In genomic region chr11:80164224-80164623, GRCm38 (mm10) we compare ENCODE assay signal across 22 mouse cellular contexts. TPM values are rescaled to one million over a fixed set of nuclear protein-coding genes. Genes with fewer than 3 reads are reported as not detected.
DNase-seq lines count a peak whose midpoint lies in the region; ATAC-seq and TF ChIP-seq lines count a peak whose summit lies in the region.
"Had no signal": no experiment of that assay in that cellular context is flagged by ENCODE, and none has a peak within 500 bp of the region (broad histone marks: within the 10 kb centered on the region; RNA-seq: fewer than 3 reads in every experiment).

No protein-coding gene starts in this region.

- TF ChIP-seq POLR2A in cerebellum, adult 2 months (IDR thresholded peaks at IDR 0.05; ENCODE audit: borderline replicate concordance, insufficient read depth, low read length) = no peak

- ATAC-seq in kidney, embryonic 14.5 days (ENCODE audit: low FRiP score, low TSS enrichment) = no peak
- ATAC-seq in kidney, embryonic 16.5 days (ENCODE audit: low FRiP score, low TSS enrichment) = peak; percentile 78; the same call in 1 of the 2 replicates
- ATAC-seq: activated CD4-positive, CD25-positive, alpha-beta regulatory T cell, adult 4 months; forebrain, embryonic 15.5 days; Patski had no signal

- H3K79me2 ChIP-seq in macrophage (ENCODE audit: inconsistent target) = peaks cover 71% of the 10 kb centered on the region; the same call in 1 of the 2 replicates

- DNase-seq in kidney, adult 18-20 months = peak; percentile 58
- peak; percentile 72 to 78 for DNase-seq in kidney, adult 8-10 months
- DNase-seq in right cerebral cortex, postnatal 14 days = no peak
- no peak for DNase-seq in cerebellum, adult 2 months
- DNase-seq: adrenal gland, postnatal 14 days; cerebellum, adult 18-20 months; cerebellum, postnatal 10 days; embryo, embryonic 11 days; gastrocnemius, postnatal 36 days; heart, adult 18-20 months; heart, postnatal 14 days had no signal

- H3K27me3 ChIP-seq in kidney, embryonic 14.5 days (ENCODE audit: control insufficient read depth, insufficient read depth, low read length) = no peaks in the 10 kb centered on the region
- H3K27me3 ChIP-seq in kidney, embryonic 16.5 days (ENCODE audit: insufficient read depth, low read length) = no peaks in the 10 kb centered on the region
- H3K27me3 ChIP-seq in cerebellum, adult 2 months (ENCODE audit: control insufficient read depth, insufficient read depth, low read length) = no peaks in the 10 kb centered on the region
- H3K27me3 ChIP-seq: CH12.LX; embryonic facial prominence, embryonic 12.5 days; forebrain, embryonic 15.5 days; hindbrain, embryonic 13.5 days; Patski had no signal

- H3K27ac ChIP-seq in kidney, embryonic 14.5 days (ENCODE audit: low read depth, low read length) = no peak overlapping the region
- 0 out of 2 replicates have a peak overlapping the region, but pooled peaks have one; percentile 25 for H3K27ac ChIP-seq in kidney, embryonic 16.5 days (ENCODE audit: low read length)
- H3K27ac ChIP-seq in macrophage = peak overlapping the region; percentile 54
- H3K27ac ChIP-seq in cerebellum, adult 2 months (ENCODE audit: insufficient read depth, low read length) = no peak overlapping the region
- H3K27ac ChIP-seq: embryonic facial prominence, embryonic 12.5 days; forebrain, embryonic 15.5 days; heart, embryonic 10.5 days; hindbrain, embryonic 13.5 days had no signal

- no peak overlapping the region for H3K9ac ChIP-seq in kidney, embryonic 14.5 days (ENCODE audit: low read depth, low read length)
- H3K9ac ChIP-seq in kidney, embryonic 16.5 days (replicated peaks; ENCODE audit: low read length) = no peak overlapping the region
- H3K9ac ChIP-seq: embryonic facial prominence, embryonic 12.5 days; forebrain, embryonic 15.5 days; hindbrain, embryonic 13.5 days had no signal

- H3K4me2 ChIP-seq in kidney, embryonic 14.5 days (replicated peaks; ENCODE audit: low read depth, low read length) = no peak overlapping the region
- H3K4me2 ChIP-seq in kidney, embryonic 16.5 days (replicated peaks; ENCODE audit: low read depth, low read length) = no peak overlapping the region
- H3K4me2 ChIP-seq: embryonic facial prominence, embryonic 12.5 days; forebrain, embryonic 15.5 days; hindbrain, embryonic 13.5 days had no signal

- H3K36me3 ChIP-seq in kidney, embryonic 14.5 days (ENCODE audit: control insufficient read depth, insufficient read depth, low read length) = no peaks in the 10 kb centered on the region
- no peaks in the 10 kb centered on the region for H3K36me3 ChIP-seq in kidney, embryonic 16.5 days (ENCODE audit: insufficient read depth, low read length)
- H3K36me3 ChIP-seq in macrophage (ENCODE audit: inconsistent target) = peaks cover 66% of the 10 kb centered on the region
- H3K36me3 ChIP-seq: embryonic facial prominence, embryonic 12.5 days; forebrain, embryonic 15.5 days; heart, embryonic 10.5 days; hindbrain, embryonic 13.5 days had no signal

- WGBS in kidney, embryonic 14.5 days = 34% methylated on average over 2 of the region's 2 CpGs
- 40% methylated on average over 2 of the region's 2 CpGs for WGBS in kidney, embryonic 16.5 days
- 100% methylated on average over 2 of the region's 2 CpGs for WGBS in macrophage (ENCODE audit: missing documents)
- WGBS in cerebellum, adult 2 months = 27% methylated on average over 2 of the region's 2 CpGs

- H3K4me3 ChIP-seq in kidney, embryonic 14.5 days (ENCODE audit: low read length) = no peak overlapping the region
- no peak overlapping the region for H3K4me3 ChIP-seq in kidney, embryonic 16.5 days (ENCODE audit: low read length)
- H3K4me3 ChIP-seq in macrophage (ENCODE audit: inconsistent target) = no peak overlapping the region
- no peak overlapping the region for H3K4me3 ChIP-seq in cerebellum, adult 2 months (replicated peaks; ENCODE audit: insufficient read depth, low read depth, low read length)
- H3K4me3 ChIP-seq: embryonic facial prominence, embryonic 12.5 days; forebrain, embryonic 15.5 days; heart, embryonic 10.5 days; hindbrain, embryonic 13.5 days had no signal

- TF ChIP-seq CTCF in cerebellum, adult 2 months (IDR thresholded peaks at IDR 0.05; ENCODE audit: borderline replicate concordance, insufficient read depth, low read depth, low read length) = no peak

- H3K4me1 ChIP-seq in kidney, embryonic 14.5 days (ENCODE audit: control insufficient read depth, insufficient read depth, low read length) = no peaks in the 10 kb centered on the region
- H3K4me1 ChIP-seq in kidney, embryonic 16.5 days (ENCODE audit: insufficient read depth, low read length) = peaks cover 7% of the 10 kb centered on the region
- no peaks in the 10 kb centered on the region for H3K4me1 ChIP-seq in cerebellum, adult 2 months (ENCODE audit: control insufficient read depth, insufficient read depth, low read length)
- H3K4me1 ChIP-seq: embryonic facial prominence, embryonic 12.5 days; forebrain, embryonic 15.5 days; heart, embryonic 10.5 days; hindbrain, embryonic 13.5 days had no signal

- H3K9me3 ChIP-seq in kidney, embryonic 14.5 days (ENCODE audit: control insufficient read depth, low read length) = no peaks in the 10 kb centered on the region
- no peaks in the 10 kb centered on the region for H3K9me3 ChIP-seq in kidney, embryonic 16.5 days (ENCODE audit: low read length)
- H3K9me3 ChIP-seq: embryonic facial prominence, embryonic 12.5 days; forebrain, embryonic 15.5 days; heart, embryonic 10.5 days; hindbrain, embryonic 13.5 days had no signal

RNA-seq across cellular contexts. Expression of gene Adap2, which starts 10.3 kb away (rescaled TPM):
- polyA plus RNA-seq in kidney, embryonic 14.5 days (2014; fragmentation: Nextera tagmentation; extraction: Ambion mirVana) = 1.3 and 2.1 TPM in 2 replicates
- polyA plus RNA-seq in kidney, embryonic 16.5 days (2015; fragmentation: Nextera tagmentation; extraction: Ambion mirVana) = 3.1 and 3.6 TPM in 2 replicates
- 100 to 1,000 TPM; 119 to 715 (median 357) TPM for total RNA-seq in macrophage (2018; cell fraction: chromatin; rRNA removed)
- total RNA-seq in macrophage (2018; cell fraction: cytosol; rRNA removed) = 100 to 1,000 TPM in 19 of 26 experiments, 10 to 100 TPM in 7; 65.8 to 202 (median 108) TPM
- 100 to 1,000 TPM in 24 of 26 experiments, 10 to 100 TPM in 2; 94.4 to 583 (median 247) TPM for total RNA-seq in macrophage (2018; cell fraction: nucleus; rRNA removed)
- polyA plus RNA-seq in macrophage (2018) = 54.5 to 101 TPM (median 85.2 TPM) in 3 replicates
- polyA plus RNA-seq in cerebellum, adult 2 months (2012; rRNA removed) = 3.7 and 4.1 TPM in 2 replicates
- total RNA-seq: CH12.LX; hematopoietic stem cell, adult 5-6 weeks had no signal

RNA-seq across cellular contexts. Expression of gene Rnf135, which starts 19.4 kb away (rescaled TPM):
- polyA plus RNA-seq in kidney, embryonic 14.5 days (2014; fragmentation: Nextera tagmentation; extraction: Ambion mirVana) = 6.4 and 8.0 TPM in 2 replicates
- 12.9 and 14.0 TPM in 2 replicates for polyA plus RNA-seq in kidney, embryonic 16.5 days (2015; fragmentation: Nextera tagmentation; extraction: Ambion mirVana)
- 10 to 100 TPM; 17.2 to 69.8 (median 48.8) TPM for total RNA-seq in macrophage (2018; cell fraction: chromatin; rRNA removed)
- total RNA-seq in macrophage (2018; cell fraction: cytosol; rRNA removed) = 10 to 100 TPM; 15.5 to 57.5 (median 30.7) TPM
- 10 to 100 TPM; 23.7 to 88.1 (median 50.5) TPM for total RNA-seq in macrophage (2018; cell fraction: nucleus; rRNA removed)
- 8.8 to 30.5 TPM (median 15.2 TPM) in 3 replicates for polyA plus RNA-seq in macrophage (2018)
- polyA plus RNA-seq in cerebellum, adult 2 months (2012; rRNA removed) = 5.6 and 6.1 TPM in 2 replicates

RNA-seq across cellular contexts. Expression of gene Tefm, which starts 22.2 kb away (rescaled TPM):
- polyA plus RNA-seq in kidney, embryonic 14.5 days (2014; fragmentation: Nextera tagmentation; extraction: Ambion mirVana) = 33.5 and 36.5 TPM in 2 replicates
- polyA plus RNA-seq in kidney, embryonic 16.5 days (2015; fragmentation: Nextera tagmentation; extraction: Ambion mirVana) = 35.0 and 39.0 TPM in 2 replicates
- 10 to 100 TPM in 5 of 26 experiments, 1 to 10 TPM in 21; 1.0 to 12.9 (median 5.6) TPM for total RNA-seq in macrophage (2018; cell fraction: chromatin; rRNA removed)
- total RNA-seq in macrophage (2018; cell fraction: cytosol; rRNA removed) = 10 to 100 TPM in 18 of 26 experiments, 1 to 10 TPM in 8; 4.6 to 15.5 (median 10.5) TPM
- total RNA-seq in macrophage (2018; cell fraction: nucleus; rRNA removed) = 10 to 100 TPM in 10 of 26 experiments, 1 to 10 TPM in 16; 1.6 to 17.8 (median 8.9) TPM
- polyA plus RNA-seq in macrophage (2018) = 7.9 to 16.0 TPM (median 9.1 TPM) in 3 replicates
- polyA plus RNA-seq in cerebellum, adult 2 months (2012; rRNA removed) = 8.1 and 9.8 TPM in 2 replicates

RNA-seq across cellular contexts. Expression of gene Rhot1, which starts 44.6 kb away (rescaled TPM):
- polyA plus RNA-seq in kidney, embryonic 14.5 days (2014; fragmentation: Nextera tagmentation; extraction: Ambion mirVana) = 38.3 and 66.8 TPM in 2 replicates
- polyA plus RNA-seq in kidney, embryonic 16.5 days (2015; fragmentation: Nextera tagmentation; extraction: Ambion mirVana) = 57.6 and 60.4 TPM in 2 replicates
- total RNA-seq in macrophage (2018; cell fraction: chromatin; rRNA removed) = 100 to 1,000 TPM in 11 of 26 experiments, 10 to 100 TPM in 15; 39.2 to 147 (median 95.7) TPM
- 10 to 100 TPM; 27.7 to 40.3 (median 34.9) TPM for total RNA-seq in macrophage (2018; cell fraction: cytosol; rRNA removed)
- 100 to 1,000 TPM in 3 of 26 experiments, 10 to 100 TPM in 23; 28.3 to 114 (median 51.9) TPM for total RNA-seq in macrophage (2018; cell fraction: nucleus; rRNA removed)
- polyA plus RNA-seq in macrophage (2018) = 29.4 to 36.6 TPM (median 30.4 TPM) in 3 replicates
- 59.2 and 60.6 TPM in 2 replicates for polyA plus RNA-seq in cerebellum, adult 2 months (2012; rRNA removed)

Comparison
In these comparisons a context has a peak if more than half of its experiments do, and no peak if none do; other contexts are left out.
1. H3K27ac ChIP-seq: peak in kidney, embryonic 16.5 days (single experiment) and macrophage (single experiment); none in kidney, embryonic 14.5 days (single experiment) and cerebellum, adult 2 months (single experiment).
2. DNase-seq: peak in kidney, adult 18-20 months (single experiment) and kidney, adult 8-10 months (2 of 2); none in right cerebral cortex, postnatal 14 days (single experiment) and cerebellum, adult 2 months (0 of 2).
3. RNA of gene Adap2, which starts 10.3 kb away (polyA plus RNA-seq): 54.5 to 101 TPM in macrophage; 3.7 to 4.1 TPM in cerebellum, adult 2 months, 3.1 to 3.6 TPM in kidney, embryonic 16.5 days and 1.3 to 2.1 TPM in kidney, embryonic 14.5 days; every median in the first group is over 10 times any median in the second.